Mouse (Mus musculus) retina, postnatal 1 day (tissue): ENCODE results near the gene Sox6.

Source experiments
- DNase-seq: peaks from one replicate; pipeline ENCODE4 v3.0.0-alpha.2; 2012

Sox6 gene

GRCm38 (mm10) chr7:115984076-115984475 is 54.5 kb downstream of the Sox6 start:
- no peak for DNase-seq

- DNase-seq: no peak
Observed at GRCm38 (mm10) chr7:115979813-115980512, 58.6 kb downstream of the Sox6 start.

GRCm38 (mm10) chr7:115974518-115974917 is 64.1 kb downstream of the Sox6 start:
- no peak for DNase-seq

- no peak for DNase-seq
Observed at GRCm38 (mm10) chr7:115967186-115967585, 71.4 kb downstream of the Sox6 start.

GRCm38 (mm10) chr7:115966181-115966580 is 72.4 kb downstream of the Sox6 start:
- no peak for DNase-seq

- no peak for DNase-seq
Observed at GRCm38 (mm10) chr7:115953046-115953445, 85.5 kb downstream of the Sox6 start.

GRCm38 (mm10) chr7:115952235-115952634 is 86.4 kb downstream of the Sox6 start:
- no peak for DNase-seq

- DNase-seq: no peak
Observed at GRCm38 (mm10) chr7:115951689-115952088, 86.9 kb downstream of the Sox6 start.

GRCm38 (mm10) chr7:115947916-115948315 is 90.7 kb downstream of the Sox6 start:
- DNase-seq: no peak

- DNase-seq: no peak
Observed at GRCm38 (mm10) chr7:115946559-115946958, 92.0 kb downstream of the Sox6 start.

GRCm38 (mm10) chr7:115945516-115945915 is 93.1 kb downstream of the Sox6 start:
- no peak for DNase-seq

- peak; percentile 62 for DNase-seq
Observed at GRCm38 (mm10) chr7:115944250-115944649, 94.3 kb downstream of the Sox6 start.

- peak; percentile 17 for DNase-seq
Observed at GRCm38 (mm10) chr7:115941766-115942165, 96.8 kb downstream of the Sox6 start.

GRCm38 (mm10) chr7:115939292-115939691 is 99.3 kb downstream of the Sox6 start:
- no peak for DNase-seq

GRCm38 (mm10) chr7:115936908-115937307 is 101.7 kb downstream of the Sox6 start:
- DNase-seq: no peak

GRCm38 (mm10) chr7:115915338-115915737 is 123.3 kb downstream of the Sox6 start:
- no peak for DNase-seq

GRCm38 (mm10) chr7:115910313-115910712 is 128.3 kb downstream of the Sox6 start:
- DNase-seq: no peak

GRCm38 (mm10) chr7:115904798-115905207 is 133.8 kb downstream of the Sox6 start:
- DNase-seq: peak; percentile 56

GRCm38 (mm10) chr7:115903931-115904797 is 134.4 kb downstream of the Sox6 start:
- no peak for DNase-seq

- peak; percentile 33 for DNase-seq
Observed at GRCm38 (mm10) chr7:115903368-115903767, 135.2 kb downstream of the Sox6 start.

GRCm38 (mm10) chr7:115895831-115896230 is 142.8 kb downstream of the Sox6 start:
- DNase-seq: no peak

GRCm38 (mm10) chr7:115895028-115895671 is 143.4 kb downstream of the Sox6 start:
- no peak for DNase-seq

GRCm38 (mm10) chr7:115891482-115891881 is 147.1 kb downstream of the Sox6 start:
- DNase-seq: no peak

- DNase-seq: peak; percentile 78
Observed at GRCm38 (mm10) chr7:115889926-115890325, 148.7 kb downstream of the Sox6 start.
